Mouse (Mus musculus): Measurements from ENCODE around the gene Zxdb.
"Not testable (repeated sequence)": the region's sequence is repeated elsewhere in the genome, so short reads cannot be mapped to it uniquely, and the experiment has no call there.

Gene Zxdb

GRCm38 (mm10) chrX:94724192-94724971 is at the start of gene Zxdb:
Gene Zxdb (plus strand): TSS chrX:94724569.
- not testable (repeated sequence) for DNase-seq (ENCODE audit: low read depth)

- DNase-seq (ENCODE audit: low read depth) = peak; percentile 58
These were observed 49.4 kb upstream of the Zxdb start for GRCm38 (mm10) chrX:94674977-94675376.

DNA sequence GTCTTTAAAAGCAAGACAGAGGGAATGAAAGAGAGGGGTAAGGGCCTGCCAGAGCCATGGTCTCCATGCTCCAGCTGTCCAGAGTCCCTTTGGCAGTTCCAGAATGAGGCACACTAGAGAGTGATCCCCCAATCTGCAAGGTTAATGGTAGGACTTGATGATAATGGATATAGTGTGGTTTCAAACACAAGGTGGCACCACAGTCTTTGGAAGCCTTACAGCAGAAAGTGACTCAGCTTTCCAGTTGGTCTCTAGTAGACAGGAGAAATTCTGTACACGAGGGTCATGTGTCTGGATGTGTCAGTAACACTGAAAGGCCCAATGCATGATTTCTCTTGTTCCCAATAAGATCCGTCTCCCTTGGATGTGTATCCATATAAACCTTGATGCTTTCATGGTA is 42.8 kb upstream of the Zxdb start:
- not testable (repeated sequence) for DNase-seq (ENCODE audit: low read depth)

DNA sequence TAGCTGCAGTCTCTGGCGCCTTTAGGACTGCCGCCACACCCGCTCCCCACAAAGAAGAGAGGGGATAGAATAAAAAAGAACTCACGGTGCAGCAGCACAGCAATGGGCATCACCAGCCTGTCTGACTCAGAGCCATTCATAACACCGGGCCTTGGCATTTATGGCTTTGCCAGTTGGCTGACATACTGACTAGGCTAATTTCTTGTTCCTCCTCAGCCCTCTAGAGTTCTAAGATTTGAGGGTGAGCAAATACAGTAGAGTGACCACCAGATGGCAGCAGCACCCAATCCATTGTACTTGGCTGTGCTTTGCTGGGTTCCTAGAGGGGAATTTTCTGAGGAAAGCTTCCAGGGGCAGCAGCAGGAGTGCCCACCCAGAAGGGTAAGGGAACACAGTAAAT is 34.8 kb upstream of the Zxdb start:
- DNase-seq (ENCODE audit: low read depth) = not testable (repeated sequence)

GRCm38 (mm10) chrX:94706676-94707075 is 17.7 kb upstream of the Zxdb start:
- not testable (repeated sequence) for DNase-seq (ENCODE audit: low read depth)

- not testable (repeated sequence) for DNase-seq (ENCODE audit: low read depth)
These were observed 14.6 kb upstream of the Zxdb start for GRCm38 (mm10) chrX:94709752-94710151.

DNA sequence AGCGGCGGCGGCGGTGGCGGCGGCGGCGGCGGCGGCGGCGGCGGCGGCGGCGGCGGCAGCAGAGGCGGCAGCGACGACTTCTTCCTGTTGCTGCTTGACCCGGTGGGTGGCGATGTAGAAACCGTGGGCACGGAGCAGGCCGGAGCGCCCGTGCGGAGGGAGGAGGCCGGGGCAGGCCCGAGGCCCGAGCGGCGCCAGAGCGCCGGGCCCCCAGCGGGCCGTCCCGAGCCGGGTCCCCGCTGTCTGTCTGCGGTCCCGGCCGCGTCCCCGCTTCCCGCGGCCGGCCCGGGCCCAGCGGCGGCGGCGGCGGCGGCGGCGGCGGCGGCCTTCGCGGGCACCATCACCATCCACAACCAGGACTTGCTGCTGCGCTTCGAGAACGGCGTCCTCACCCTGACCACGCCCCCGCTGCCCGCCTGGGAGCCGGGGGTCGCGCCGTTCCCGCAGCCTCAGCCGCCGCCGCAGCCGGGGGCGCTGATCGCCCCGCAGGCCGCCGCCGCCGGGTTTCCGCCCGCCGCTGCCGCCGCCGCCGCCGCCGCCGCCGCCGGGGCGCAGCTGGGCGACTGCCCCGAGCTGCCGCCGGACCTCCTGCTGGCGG is 702 bp downstream of the Zxdb start:
- not testable (repeated sequence) for DNase-seq (ENCODE audit: low read depth)

GRCm38 (mm10) chrX:94725627-94726083 is 1.3 kb downstream of the Zxdb start:
- not testable (repeated sequence) for DNase-seq (ENCODE audit: low read depth)

- DNase-seq (ENCODE audit: low read depth) = peak; percentile 3
These were observed 7.2 kb downstream of the Zxdb start for GRCm38 (mm10) chrX:94731596-94731995.

DNA sequence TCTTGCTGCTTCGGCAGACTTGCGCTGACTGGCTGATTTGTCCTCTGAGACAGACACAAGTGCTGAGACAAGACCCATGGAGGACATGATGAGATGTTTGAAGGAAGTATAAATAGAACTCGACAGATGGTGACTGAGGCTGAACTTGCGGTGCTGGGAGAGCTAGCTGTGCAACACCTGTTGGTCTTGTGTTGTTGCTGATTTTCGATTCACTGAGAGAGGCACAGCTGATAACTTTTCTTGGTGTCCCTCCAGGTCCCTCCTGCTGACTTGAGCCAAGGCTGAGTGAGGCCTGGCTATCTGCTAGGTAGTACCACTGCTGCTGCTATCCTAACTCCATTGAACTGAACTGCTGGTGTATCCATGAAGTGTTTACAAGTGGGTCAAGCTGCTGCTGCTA is 29.4 kb downstream of the Zxdb start:
- no peak for DNase-seq (ENCODE audit: low read depth)

GRCm38 (mm10) chrX:94759959-94760358 is 35.6 kb downstream of the Zxdb start:
- no peak for DNase-seq (ENCODE audit: low read depth)

- no peak for DNase-seq (ENCODE audit: low read depth)
These were observed 49.5 kb downstream of the Zxdb start for GRCm38 (mm10) chrX:94773876-94774275.

All from induced T-regulatory cell, adult 2 months (primary cell).